Mouse (Mus musculus) adrenal gland, adult 8-10 months (tissue): Measurements from ENCODE around the gene Appbp2. TPM values are rescaled to one million over a fixed set of nuclear protein-coding genes. Genes with fewer than 3 reads are reported as not detected.

Experiments used
- DNase-seq: peaks from one replicate; pipeline ENCODE4 v3.0.0; 2022
- total RNA-seq, 4 experiments: library from RNA; stranded (reverse); gene quantifications; 2 replicates each; pipeline ENCODE4 v1.2.4; 2022

Appbp2 gene
- total RNA-seq, 4 experiments from 2014 or later = 40.1 to 49.0 (median 44.8) TPM

DNA sequence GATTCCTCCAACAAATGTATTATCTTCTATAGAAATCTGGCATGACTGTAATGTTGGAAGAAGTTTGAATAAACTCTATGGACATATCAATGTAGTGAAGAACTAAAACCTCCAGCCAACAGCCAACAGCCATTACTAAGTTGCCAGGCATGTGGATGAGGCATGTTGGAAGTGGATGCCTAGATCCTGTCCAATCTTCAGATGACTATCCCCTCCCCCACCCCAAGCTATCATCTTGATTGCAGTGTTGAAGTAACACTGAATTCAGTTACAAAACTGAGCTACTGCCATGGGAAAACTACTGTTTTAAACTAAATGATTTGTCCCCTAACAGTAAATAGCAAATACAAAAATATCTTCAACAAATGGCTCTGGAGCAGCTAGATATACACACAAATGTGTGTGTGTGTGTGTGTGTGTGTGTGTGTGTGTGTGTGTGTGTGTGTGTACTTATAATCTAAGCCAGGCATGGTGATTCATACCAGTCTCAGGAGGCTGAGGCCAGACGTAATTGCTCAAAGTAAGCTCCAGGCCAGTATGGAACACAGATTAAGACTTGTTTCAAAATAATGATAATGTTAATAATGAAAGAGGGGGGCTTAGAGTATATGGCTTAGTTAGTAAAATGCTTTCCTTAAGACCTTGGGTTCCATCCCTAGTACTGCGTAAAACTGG is 82.5 kb downstream of the Appbp2 start:
- no peak for DNase-seq

DNA sequence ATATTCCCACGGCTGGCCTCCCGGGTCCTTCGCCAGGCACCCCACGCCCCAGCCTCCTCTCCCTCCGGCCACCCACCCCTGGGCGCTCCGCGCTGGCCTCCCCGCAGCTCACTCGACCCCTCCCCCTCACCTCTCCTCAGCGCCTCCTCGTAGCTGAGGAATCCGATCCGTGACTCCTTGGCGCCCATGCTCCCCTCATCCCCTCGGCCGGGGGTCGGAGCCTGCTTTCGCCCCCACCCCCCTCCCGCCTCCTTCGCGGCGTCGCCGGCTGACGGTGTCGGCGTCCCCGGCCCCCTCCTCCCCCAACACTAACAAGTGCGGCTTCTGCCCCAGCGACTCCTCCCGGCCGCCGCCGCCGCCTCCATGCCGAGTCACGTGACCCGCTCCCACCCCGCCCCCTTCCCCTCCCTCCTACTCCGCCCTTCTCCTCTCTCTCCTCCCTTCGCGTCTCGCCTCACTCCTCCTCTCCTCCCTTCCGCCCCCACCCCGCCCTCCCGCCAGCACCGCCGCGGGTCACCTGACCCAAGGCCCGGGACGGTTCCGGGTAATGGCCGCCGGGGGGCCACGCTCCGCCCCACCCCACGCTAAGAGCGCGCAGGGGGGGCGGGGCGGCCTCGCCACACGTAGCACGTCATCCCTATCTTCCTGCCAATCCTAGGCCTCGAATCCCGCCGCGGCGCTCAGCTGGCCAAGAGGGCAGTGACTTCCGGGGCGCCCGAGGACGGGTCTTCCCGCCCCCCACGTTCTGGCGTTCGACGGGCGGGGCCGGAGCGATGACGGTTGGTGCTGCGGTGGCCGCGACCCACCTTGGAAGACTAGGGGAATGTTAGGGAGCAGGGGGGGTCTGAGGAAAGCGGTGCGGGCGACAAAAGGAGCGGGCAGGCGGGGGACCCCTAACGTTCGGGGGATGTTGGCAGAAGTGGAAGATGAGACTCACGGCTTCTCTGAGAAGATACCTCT is 95.1 kb downstream of the Appbp2 start, which contains the start of gene Usp32:
Gene Usp32 (minus strand): TSS at position 581 of the 960 bp plus-strand sequence.
- peak; percentile 97 for DNase-seq

DNA sequence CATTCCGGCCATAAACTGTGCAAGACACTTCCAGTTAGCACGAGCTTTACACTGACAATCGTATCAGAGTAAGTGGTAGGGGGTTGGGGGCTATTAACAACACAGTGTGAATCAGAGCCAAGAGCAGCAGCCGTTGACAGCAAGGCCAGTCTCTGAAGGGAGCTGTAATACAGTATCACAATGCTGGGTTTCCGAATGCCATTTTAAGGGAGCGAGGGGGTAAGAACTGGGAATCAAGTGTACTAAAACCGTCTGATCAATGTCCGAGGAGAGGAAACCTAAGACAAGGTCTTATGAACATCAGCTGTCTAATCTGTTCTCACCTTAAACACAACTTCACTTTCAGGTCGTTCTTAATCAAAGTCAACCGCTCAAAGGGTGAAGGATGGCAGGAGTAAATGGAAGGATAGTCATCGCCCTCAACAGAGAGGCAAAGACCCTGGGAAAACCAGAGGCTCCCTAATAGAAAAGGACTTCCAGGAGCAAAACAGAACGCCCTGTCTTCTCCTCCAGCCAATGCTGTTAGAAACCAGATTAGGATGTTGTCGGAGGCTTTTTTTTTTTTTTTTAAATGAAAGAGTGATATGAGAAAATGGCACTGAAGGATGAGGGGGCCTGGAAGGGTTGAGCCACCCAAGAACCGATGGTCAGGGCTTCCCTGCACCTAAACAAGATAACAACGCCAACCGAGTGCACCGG is 96.0 kb downstream of the Appbp2 start:
- DNase-seq = no peak

Other genes starting within 250 kb of the Appbp2 start
- 10 to 100 TPM; 43.6 to 53.1 (median 51.9) TPM for gene Usp32, start 95.0 kb downstream of the Appbp2 start, total RNA-seq
- gene 1700125H20Rik, start 64.7 kb downstream of the Appbp2 start, total RNA-seq = 1 to 10 TPM in 2 of 4 experiments, under 1 TPM in 1, not detected in 1; 0.32 to 3.8 (median 2.4) TPM
- 10 to 100 TPM; 14.6 to 20.0 (median 16.4) TPM for gene Ppm1d, start 76.1 kb upstream of the Appbp2 start, total RNA-seq
- 10 to 100 TPM; 47.5 to 76.4 (median 53.4) TPM for gene Bcas3, start 118.0 kb upstream of the Appbp2 start, total RNA-seq